Mouse (Mus musculus): ENCODE results near the gene Cx3cr1. TPM values are rescaled to one million over a fixed set of nuclear protein-coding genes. Genes with fewer than 3 reads are reported as not detected.
"Not testable (repeated sequence)": the region's sequence is repeated elsewhere in the genome, so short reads cannot be mapped to it uniquely, and the experiment has no call there.

Gene Cx3cr1
- polyA plus RNA-seq (2015; fragmentation: Nextera tagmentation; extraction: Ambion mirVana) = 6.6 and 7.3 TPM in 2 replicates

- Histone ChIP-seq H3K4me2 (no peak within 1 kb of the TSS), H3K27ac (no peak within 1 kb of the TSS), H3K36me3 (no peaks in the 10 kb centered on the region), H3K9me3 (replicated peaks) (no peaks in the 10 kb centered on the region), H3K4me1 (0 out of 2 replicates have a peak, but pooled peaks cover 3% of the 10 kb centered on the region), H3K9ac (no peak within 1 kb of the TSS), H3K27me3 (no peaks in the 10 kb centered on the region), H3K4me3 (replicated peaks) (no peak within 1 kb of the TSS)
- ATAC-seq (replicated peaks; ENCODE audit: low FRiP score) = no peak
- 84% methylated on average over 11 of the region's 11 CpGs for WGBS
Measured at GRCm38 (mm10) chr9:120069779-120070178, at the start of gene Cx3cr1. Cx3cr1 (minus strand) TSS chr9:120069879.

DNA sequence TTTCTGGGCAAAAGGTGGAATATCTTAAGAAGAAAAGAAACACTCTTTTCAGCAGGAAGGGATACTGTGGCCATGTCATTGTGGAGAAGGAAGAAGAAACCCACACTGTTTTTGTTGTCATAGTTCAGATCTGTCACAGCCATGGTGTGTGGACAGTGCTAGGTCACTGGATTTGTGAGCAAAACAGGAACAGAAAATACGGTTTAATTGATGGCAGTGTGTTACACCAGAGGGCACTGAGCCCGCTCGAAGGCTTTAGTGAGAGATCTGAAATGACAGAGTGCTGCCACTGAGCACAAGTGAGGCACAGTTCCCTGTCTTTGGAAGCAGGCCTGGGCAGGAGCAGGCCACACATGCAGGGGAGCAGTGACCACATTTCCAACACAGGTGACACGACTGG is 48.5 kb upstream of the Cx3cr1 start:
- no peaks in the 10 kb centered on the region for H3K27me3 ChIP-seq
- H3K9me3 ChIP-seq (replicated peaks) = no peaks in the 10 kb centered on the region
- no peak overlapping the region for H3K27ac ChIP-seq
- H3K36me3 ChIP-seq = peaks cover 61% of the 10 kb centered on the region
- 88% methylated on average over 4 of the region's 4 CpGs for WGBS
- no peak overlapping the region for H3K4me3 ChIP-seq (replicated peaks)
- ATAC-seq (replicated peaks; ENCODE audit: low FRiP score) = no peak
- no peaks in the 10 kb centered on the region for H3K4me1 ChIP-seq
- H3K9ac ChIP-seq = no peak overlapping the region
- H3K4me2 ChIP-seq = no peak overlapping the region

- Histone ChIP-seq H3K4me3 (replicated peaks) (no peak overlapping the region), H3K27me3 (no peaks in the 10 kb centered on the region), H3K27ac (no peak overlapping the region), H3K4me2 (no peak overlapping the region), H3K9me3 (replicated peaks) (no peaks in the 10 kb centered on the region), H3K9ac (no peak overlapping the region), H3K4me1 (peaks cover 4% of the 10 kb centered on the region), H3K36me3 (peaks cover 47% of the 10 kb centered on the region)
- ATAC-seq (replicated peaks; ENCODE audit: low FRiP score) = no peak
- 90% methylated on average over 8 of the region's 8 CpGs for WGBS
Measured at GRCm38 (mm10) chr9:120116184-120116624, 46.5 kb upstream of the Cx3cr1 start.

GRCm38 (mm10) chr9:120115580-120115979 is 45.9 kb upstream of the Cx3cr1 start:
- Histone ChIP-seq H3K9me3 (replicated peaks) (no peaks in the 10 kb centered on the region), H3K27ac (no peak overlapping the region), H3K36me3 (peaks cover 41% of the 10 kb centered on the region), H3K4me1 (peaks cover 8% of the 10 kb centered on the region), H3K4me2 (no peak overlapping the region), H3K4me3 (replicated peaks) (no peak overlapping the region), H3K9ac (no peak overlapping the region), H3K27me3 (no peaks in the 10 kb centered on the region)
- peak; percentile 75 for ATAC-seq (replicated peaks; ENCODE audit: low FRiP score)
- 84% methylated on average over 5 of the region's 5 CpGs for whole genome bisulfite sequencing

- 91% methylated on average over 2 of the region's 2 CpGs for WGBS
- peaks cover 33% of the 10 kb centered on the region for H3K36me3 ChIP-seq
- no peak overlapping the region for H3K4me2 ChIP-seq
- no peak for ATAC-seq (replicated peaks; ENCODE audit: low FRiP score)
- H3K4me1 ChIP-seq = peaks cover 8% of the 10 kb centered on the region
- no peaks in the 10 kb centered on the region for H3K9me3 ChIP-seq (replicated peaks)
- H3K9ac ChIP-seq = no peak overlapping the region
- H3K27me3 ChIP-seq = no peaks in the 10 kb centered on the region
- no peak overlapping the region for H3K27ac ChIP-seq
- no peak overlapping the region for H3K4me3 ChIP-seq (replicated peaks)
Measured at GRCm38 (mm10) chr9:120114789-120115151, 45.1 kb upstream of the Cx3cr1 start.

DNA sequence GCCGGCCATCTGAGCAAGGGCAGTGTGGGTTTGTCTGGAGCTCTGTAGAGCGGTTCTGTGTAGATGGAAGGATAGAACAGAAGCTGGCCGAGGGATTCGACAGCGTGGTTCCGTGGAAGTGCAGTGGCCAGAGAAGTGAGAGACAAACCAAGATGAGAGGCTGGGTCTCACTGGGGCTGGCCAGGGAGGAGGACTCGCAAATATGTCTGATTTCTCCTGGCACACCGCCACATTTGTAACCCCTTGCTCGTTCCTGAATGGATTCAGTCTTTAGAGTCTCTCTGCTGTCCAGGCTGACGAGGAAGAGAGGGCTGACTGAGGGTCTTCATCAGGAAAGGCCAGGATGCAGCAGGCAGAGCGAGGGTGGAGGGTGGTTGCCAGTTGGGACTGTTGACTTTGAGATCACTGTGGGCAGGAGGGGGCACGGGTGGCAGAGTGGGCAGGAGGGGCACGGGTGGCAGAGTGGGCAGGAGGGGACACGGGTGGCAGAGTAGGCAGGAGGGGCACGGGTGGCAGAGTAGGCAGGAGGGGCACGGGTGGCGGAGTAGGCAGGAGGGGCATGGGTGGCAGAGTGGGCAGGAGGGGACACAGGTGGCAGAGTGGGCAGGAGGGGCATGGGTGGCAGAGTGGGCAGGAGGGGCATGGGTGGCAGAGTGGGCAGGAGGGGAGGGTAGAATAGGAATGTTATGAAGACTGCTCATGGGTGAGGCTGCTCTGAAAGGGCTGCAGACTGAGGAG is 44.5 kb upstream of the Cx3cr1 start:
- no peak for ATAC-seq (replicated peaks; ENCODE audit: low FRiP score)
- H3K9ac ChIP-seq = no peak overlapping the region

GRCm38 (mm10) chr9:120113456-120113855 is 43.8 kb upstream of the Cx3cr1 start:
- no peak for ATAC-seq (replicated peaks; ENCODE audit: low FRiP score)
- H3K36me3 ChIP-seq = peaks cover 22% of the 10 kb centered on the region
- no peaks in the 10 kb centered on the region for H3K27me3 ChIP-seq
- H3K9ac ChIP-seq = no peak overlapping the region
- H3K4me2 ChIP-seq = no peak overlapping the region
- peaks cover 8% of the 10 kb centered on the region for H3K4me1 ChIP-seq
- 92% methylated on average over 7 of the region's 7 CpGs for WGBS
- H3K4me3 ChIP-seq (replicated peaks) = no peak overlapping the region
- H3K9me3 ChIP-seq (replicated peaks) = no peaks in the 10 kb centered on the region
- H3K27ac ChIP-seq = no peak overlapping the region

More for the DNA sequence above, 44.5 kb upstream of the Cx3cr1 start:
- Histone ChIP-seq H3K27me3 (no peaks in the 10 kb centered on the region), H3K27ac (no peak overlapping the region), H3K4me1 (peaks cover 8% of the 10 kb centered on the region), H3K9me3 (replicated peaks) (no peaks in the 10 kb centered on the region), H3K4me3 (replicated peaks) (no peak overlapping the region), H3K36me3 (peaks cover 28% of the 10 kb centered on the region), H3K4me2 (no peak overlapping the region)
- WGBS = 86% methylated on average over 17 of the region's 17 CpGs

GRCm38 (mm10) chr9:120112472-120112871 is 42.8 kb upstream of the Cx3cr1 start:
- no peaks in the 10 kb centered on the region for H3K27me3 ChIP-seq
- H3K4me2 ChIP-seq = no peak overlapping the region
- no peak overlapping the region for H3K27ac ChIP-seq
- peaks cover 12% of the 10 kb centered on the region for H3K36me3 ChIP-seq
- H3K4me1 ChIP-seq = peaks cover 8% of the 10 kb centered on the region
- no peak overlapping the region for H3K4me3 ChIP-seq (replicated peaks)
- H3K9me3 ChIP-seq (replicated peaks) = no peaks in the 10 kb centered on the region
- H3K9ac ChIP-seq = no peak overlapping the region
- 92% methylated on average over 6 of the region's 6 CpGs for whole genome bisulfite sequencing
- ATAC-seq (replicated peaks; ENCODE audit: low FRiP score) = no peak

GRCm38 (mm10) chr9:120111156-120111945 is 41.7 kb upstream of the Cx3cr1 start:
- Histone ChIP-seq H3K36me3 (0 out of 2 replicates have a peak, but pooled peaks cover 1% of the 10 kb centered on the region), H3K27me3 (no peaks in the 10 kb centered on the region), H3K9me3 (replicated peaks) (no peaks in the 10 kb centered on the region), H3K4me2 (peak overlapping the region; percentile 83), H3K4me1 (peaks cover 8% of the 10 kb centered on the region), H3K9ac (peak overlapping the region; percentile 83), H3K4me3 (replicated peaks) (peak overlapping the region; percentile 97), H3K27ac (peak overlapping the region; percentile 98)
- WGBS = 81% methylated on average over 15 of the region's 15 CpGs
- ATAC-seq (replicated peaks; ENCODE audit: low FRiP score) = no peak

DNA sequence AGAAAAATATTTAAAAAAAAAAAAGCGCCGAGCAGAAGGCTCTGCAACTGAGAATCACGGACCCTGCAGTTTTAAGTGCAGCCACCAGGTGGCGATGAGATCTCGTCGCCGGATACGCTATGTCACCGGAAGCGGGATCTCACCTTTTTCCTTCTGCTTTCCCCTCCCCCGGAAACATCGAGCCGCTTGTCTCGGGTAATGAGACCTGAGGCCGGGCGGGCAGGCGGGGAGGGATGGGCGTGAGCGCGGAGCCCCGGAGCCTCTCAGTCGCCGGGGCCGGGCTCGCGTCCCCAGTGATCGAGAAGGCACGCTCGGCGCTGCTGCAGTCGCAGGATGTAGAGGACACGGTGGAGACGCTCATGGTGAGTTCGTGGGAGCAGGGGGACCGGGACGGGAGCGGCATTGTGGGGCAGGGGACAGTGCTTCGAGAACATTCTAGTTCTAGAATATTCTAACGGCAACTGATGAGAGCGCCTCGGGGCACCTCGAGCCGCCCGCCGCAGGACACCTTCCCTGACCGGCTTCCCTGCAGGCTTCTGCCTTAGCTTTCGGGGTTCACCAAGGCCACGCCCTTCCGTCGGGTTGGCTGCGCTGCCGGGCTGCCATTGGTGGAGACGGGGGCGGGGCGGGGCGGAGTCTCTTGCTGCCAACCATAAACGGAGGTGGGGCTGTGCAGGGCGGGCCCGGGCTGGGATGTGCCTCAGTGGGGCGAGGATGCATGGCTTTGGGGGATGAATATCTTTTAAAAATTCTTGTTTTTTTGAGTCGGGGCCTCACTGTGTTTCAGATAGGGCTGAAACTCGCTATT is 40.7 kb upstream of the Cx3cr1 start, which contains the start of gene Slc25a38:
Slc25a38 (plus strand) TSS at position 164 of the 808 bp plus-strand sequence.
- peak within 1 kb of the TSS; percentile 83 for H3K4me2 ChIP-seq
- peak within 1 kb of the TSS; percentile 83 for H3K9ac ChIP-seq
- H3K9me3 ChIP-seq (replicated peaks) = no peaks in the 10 kb centered on the region
- H3K4me3 ChIP-seq (replicated peaks) = peak within 1 kb of the TSS; percentile 97
- H3K36me3 ChIP-seq = no peaks in the 10 kb centered on the region
- peaks cover 8% of the 10 kb centered on the region for H3K4me1 ChIP-seq
- 2% methylated on average over 62 of the region's 62 CpGs for WGBS
- peak; percentile 97 for ATAC-seq (replicated peaks; ENCODE audit: low FRiP score)
- H3K27me3 ChIP-seq = no peaks in the 10 kb centered on the region
- peak within 1 kb of the TSS; percentile 98 for H3K27ac ChIP-seq

- H3K4me1 ChIP-seq; H3K4me2 ChIP-seq; H3K36me3 ChIP-seq; ATAC-seq (replicated peaks; ENCODE audit: low FRiP score); H3K9ac ChIP-seq; H3K27me3 ChIP-seq; H3K4me3 ChIP-seq (replicated peaks); H3K9me3 ChIP-seq (replicated peaks); H3K27ac ChIP-seq: not testable (repeated sequence)
- WGBS = 97% methylated on average over 12 of the region's 12 CpGs
Measured at GRCm38 (mm10) chr9:120108953-120109352, 39.3 kb upstream of the Cx3cr1 start.
